Mouse (Mus musculus): ENCODE data around the gene Zbtb1. TPM values are rescaled to one million over a fixed set of nuclear protein-coding genes. Genes with fewer than 3 reads are reported as not detected.

The Zbtb1 gene
- polyA plus RNA-seq, 1 experiment = 1.5 TPM

- no peak overlapping the region for H3K4me3 ChIP-seq (ENCODE audit: insufficient read depth, low read depth, low read length)
- no peaks in the 10 kb centered on the region for H3K36me3 ChIP-seq (ENCODE audit: control insufficient read depth, insufficient read depth, low read length)
- 74% methylated on average over 17 of the region's 17 CpGs for WGBS
- H3K27ac ChIP-seq (ENCODE audit: insufficient read depth, low read depth, low read length) = no peak overlapping the region
- H3K27me3 ChIP-seq (replicated peaks; ENCODE audit: control insufficient read depth, insufficient read depth, low read length) = no peaks in the 10 kb centered on the region
- H3K4me1 ChIP-seq (ENCODE audit: control insufficient read depth, insufficient read depth, low read length) = no peaks in the 10 kb centered on the region
- TF ChIP-seq POLR2A (IDR thresholded peaks at IDR 0.05; ENCODE audit: low read depth, low read length) = no peak
- TF ChIP-seq CTCF (conservative IDR thresholded peaks at IDR 0.05; ENCODE audit: insufficient read depth, insufficient read length, low read depth, low read length) = no peak
- no peak for DNase-seq
Observed at GRCm38 (mm10) chr12:76336111-76336965, 33.7 kb upstream of the Zbtb1 start.

DNA sequence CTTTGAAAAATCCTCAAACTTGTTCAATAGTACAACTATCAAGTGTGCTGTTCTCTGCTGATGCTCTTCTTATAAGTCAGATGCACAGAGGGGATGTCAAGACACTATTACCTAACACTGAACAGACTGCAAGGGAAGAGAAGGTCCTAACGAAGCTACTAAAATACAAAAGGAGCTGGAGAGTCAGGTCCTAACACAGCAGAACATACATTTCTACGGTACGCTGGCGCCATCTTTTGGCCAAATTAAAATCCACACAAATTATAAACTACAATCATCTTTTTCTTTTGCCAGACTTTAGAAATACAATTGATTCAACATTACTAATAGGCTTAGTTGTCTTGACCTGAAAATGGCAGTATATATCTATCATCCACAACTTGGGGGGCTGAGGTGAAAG lies 29.0 kb upstream of the Zbtb1 start:
- Histone ChIP-seq H3K4me1 (ENCODE audit: control insufficient read depth, insufficient read depth, low read length) (no peaks in the 10 kb centered on the region), H3K36me3 (ENCODE audit: control insufficient read depth, insufficient read depth, low read length) (no peaks in the 10 kb centered on the region), H3K27ac (ENCODE audit: insufficient read depth, low read depth, low read length) (no peak overlapping the region), H3K27me3 (replicated peaks; ENCODE audit: control insufficient read depth, insufficient read depth, low read length) (no peaks in the 10 kb centered on the region), H3K4me3 (ENCODE audit: insufficient read depth, low read depth, low read length) (no peak overlapping the region)
- DNase-seq = peak; percentile 67
- 0 out of 2 replicates have a peak, but pooled peaks have one; percentile 23 for TF ChIP-seq CTCF (conservative IDR thresholded peaks at IDR 0.05; ENCODE audit: insufficient read depth, insufficient read length, low read depth, low read length)
- no peak for TF ChIP-seq POLR2A (IDR thresholded peaks at IDR 0.05; ENCODE audit: low read depth, low read length)
- WGBS = 3% methylated on average over 4 of the region's 4 CpGs

GRCm38 (mm10) chr12:76345759-76346455 lies 24.2 kb upstream of the Zbtb1 start:
- DNase-seq = peak; percentile 34
- 71% methylated on average over 6 of the region's 6 CpGs for WGBS
- no peaks in the 10 kb centered on the region for H3K27me3 ChIP-seq (replicated peaks; ENCODE audit: control insufficient read depth, insufficient read depth, low read length)
- H3K36me3 ChIP-seq (ENCODE audit: control insufficient read depth, insufficient read depth, low read length) = no peaks in the 10 kb centered on the region; the same call in 1 of the 2 replicates
- no peak for TF ChIP-seq POLR2A (IDR thresholded peaks at IDR 0.05; ENCODE audit: low read depth, low read length)
- peak; percentile 55 for TF ChIP-seq CTCF (conservative IDR thresholded peaks at IDR 0.05; ENCODE audit: insufficient read depth, insufficient read length, low read depth, low read length)
- H3K4me1 ChIP-seq (ENCODE audit: control insufficient read depth, insufficient read depth, low read length) = no peaks in the 10 kb centered on the region
- H3K4me3 ChIP-seq (ENCODE audit: insufficient read depth, low read depth, low read length) = no peak overlapping the region
- no peak overlapping the region for H3K27ac ChIP-seq (ENCODE audit: insufficient read depth, low read depth, low read length)

- no peak for DNase-seq
- Histone ChIP-seq H3K27ac (ENCODE audit: insufficient read depth, low read depth, low read length) (no peak overlapping the region), H3K27me3 (replicated peaks; ENCODE audit: control insufficient read depth, insufficient read depth, low read length) (no peaks in the 10 kb centered on the region), H3K4me1 (ENCODE audit: control insufficient read depth, insufficient read depth, low read length) (no peaks in the 10 kb centered on the region), H3K4me3 (ENCODE audit: insufficient read depth, low read depth, low read length) (no peak overlapping the region), H3K36me3 (ENCODE audit: control insufficient read depth, insufficient read depth, low read length) (no peaks in the 10 kb centered on the region; the same call in 1 of the 2 replicates)
- TF ChIP-seq CTCF (conservative IDR thresholded peaks at IDR 0.05; ENCODE audit: insufficient read depth, insufficient read length, low read depth, low read length) = no peak
- no peak for TF ChIP-seq POLR2A (IDR thresholded peaks at IDR 0.05; ENCODE audit: low read depth, low read length)
- WGBS = 67% methylated on average over 8 of the region's 8 CpGs
Observed at GRCm38 (mm10) chr12:76349680-76350220, 20.3 kb upstream of the Zbtb1 start.

GRCm38 (mm10) chr12:76360868-76361267 lies 9.2 kb upstream of the Zbtb1 start:
- DNase-seq = no peak
- TF ChIP-seq POLR2A (IDR thresholded peaks at IDR 0.05; ENCODE audit: low read depth, low read length) = no peak
- 92% methylated on average over 1 of the region's 1 CpGs for WGBS
- Histone ChIP-seq H3K36me3 (ENCODE audit: control insufficient read depth, insufficient read depth, low read length) (no peaks in the 10 kb centered on the region), H3K4me1 (ENCODE audit: control insufficient read depth, insufficient read depth, low read length) (no peaks in the 10 kb centered on the region), H3K27ac (ENCODE audit: insufficient read depth, low read depth, low read length) (no peak overlapping the region), H3K27me3 (replicated peaks; ENCODE audit: control insufficient read depth, insufficient read depth, low read length) (no peaks in the 10 kb centered on the region), H3K4me3 (ENCODE audit: insufficient read depth, low read depth, low read length) (no peak overlapping the region)

- Histone ChIP-seq H3K27ac (ENCODE audit: insufficient read depth, low read depth, low read length) (no peak overlapping the region), H3K36me3 (ENCODE audit: control insufficient read depth, insufficient read depth, low read length) (no peaks in the 10 kb centered on the region), H3K4me1 (ENCODE audit: control insufficient read depth, insufficient read depth, low read length) (no peaks in the 10 kb centered on the region), H3K4me3 (ENCODE audit: insufficient read depth, low read depth, low read length) (no peak overlapping the region), H3K27me3 (replicated peaks; ENCODE audit: control insufficient read depth, insufficient read depth, low read length) (no peaks in the 10 kb centered on the region)
- 61% methylated on average over 9 of the region's 9 CpGs for WGBS
- no peak for TF ChIP-seq CTCF (conservative IDR thresholded peaks at IDR 0.05; ENCODE audit: insufficient read depth, insufficient read length, low read depth, low read length)
- TF ChIP-seq POLR2A (IDR thresholded peaks at IDR 0.05; ENCODE audit: low read depth, low read length) = no peak
- DNase-seq = no peak
Observed at GRCm38 (mm10) chr12:76361405-76362302, 8.4 kb upstream of the Zbtb1 start.

Data from kidney, adult 2 months (tissue).